Mouse (Mus musculus) kidney, adult 8-10 months (tissue): ENCODE data around the gene Hmgb1.
"Not testable (repeated sequence)": the region's sequence is repeated elsewhere in the genome, so short reads cannot be mapped to it uniquely, and the experiment has no call there.

Experiments
- DNase-seq, 2 experiments: peaks; one replicate each; pipeline ENCODE4 v3.0.0; 2022

Hmgb1 gene

DNA sequence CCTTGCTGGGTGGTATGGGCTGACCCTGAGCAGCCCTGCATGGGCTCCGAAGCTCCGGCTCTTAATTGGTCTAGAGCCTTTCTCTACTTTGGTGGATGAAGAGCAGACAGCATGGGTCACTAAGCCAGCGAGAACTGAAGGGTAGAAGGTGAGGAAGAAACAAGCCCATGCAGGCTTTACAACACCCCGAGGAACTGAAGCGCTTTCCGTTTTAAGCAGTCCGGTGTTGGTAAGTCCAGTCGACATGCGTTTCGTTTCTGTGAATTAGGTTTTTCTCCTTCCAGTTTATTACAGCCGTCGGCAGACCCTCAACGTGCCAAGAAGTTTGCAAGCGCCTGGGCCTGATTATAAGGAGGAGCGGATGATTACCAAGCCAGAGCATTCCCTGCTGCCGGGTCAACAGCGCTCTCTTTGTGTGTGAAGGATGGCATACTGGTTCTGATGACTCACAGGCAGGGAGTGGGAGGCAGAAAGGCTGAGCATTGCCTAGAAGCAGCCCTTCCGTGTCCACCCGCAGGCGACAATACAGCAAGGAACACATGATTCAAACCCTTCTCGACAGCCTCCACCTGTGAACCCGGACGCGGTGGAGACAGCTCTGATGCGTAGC, 40.4 kb downstream of the Hmgb1 start:
- no peak for DNase-seq

DNA sequence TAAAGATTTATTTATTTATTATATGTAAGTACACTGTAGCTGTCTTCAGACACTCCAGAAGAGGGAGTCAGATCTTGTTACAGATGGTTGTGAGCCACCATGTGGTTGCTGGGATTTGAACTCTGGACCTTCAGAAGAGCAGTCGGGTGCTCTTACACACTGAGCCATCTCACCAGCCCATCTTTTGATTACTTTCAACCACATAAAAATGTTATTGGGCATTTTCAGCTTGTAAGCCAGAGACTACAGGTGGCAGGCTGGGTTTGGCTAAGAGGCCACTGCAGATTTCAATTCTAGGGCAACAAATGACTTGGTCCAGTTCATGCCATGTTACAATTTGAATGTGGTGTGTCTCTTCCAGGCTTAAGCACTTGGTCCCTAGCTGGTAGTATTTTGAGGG, 43.1 kb downstream of the Hmgb1 start:
- not testable (repeated sequence) for DNase-seq

GRCm38 (mm10) chr5:149140336-149140735, 44.0 kb downstream of the Hmgb1 start:
- DNase-seq = no peak

GRCm38 (mm10) chr5:149138087-149138486, 46.2 kb downstream of the Hmgb1 start:
- not testable (repeated sequence) for DNase-seq

DNA sequence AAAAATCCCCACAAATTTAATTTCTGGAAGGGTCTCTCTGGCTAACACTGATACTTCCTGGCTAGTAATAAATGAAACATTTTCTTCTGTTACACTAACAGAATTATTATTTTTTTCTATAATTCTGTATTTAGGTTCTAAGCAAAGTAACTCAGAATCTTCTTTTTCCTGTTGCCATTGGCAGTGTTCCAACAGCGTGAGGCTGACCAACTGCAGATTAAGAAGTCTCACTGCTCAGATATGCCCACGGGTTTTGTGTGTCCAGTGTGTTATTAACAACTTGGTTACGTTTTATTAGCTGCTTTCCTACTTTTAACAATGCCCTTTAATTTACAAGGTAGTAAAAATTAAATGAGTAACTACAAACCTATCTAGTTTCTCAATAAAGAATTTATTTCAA, 46.8 kb downstream of the Hmgb1 start:
- DNase-seq = no peak

GRCm38 (mm10) chr5:149136933-149137365, 47.3 kb downstream of the Hmgb1 start:
- peak; percentile 62 to 72 for DNase-seq

GRCm38 (mm10) chr5:149135455-149136354, 48.6 kb downstream of the Hmgb1 start:
- DNase-seq = no peak

DNA sequence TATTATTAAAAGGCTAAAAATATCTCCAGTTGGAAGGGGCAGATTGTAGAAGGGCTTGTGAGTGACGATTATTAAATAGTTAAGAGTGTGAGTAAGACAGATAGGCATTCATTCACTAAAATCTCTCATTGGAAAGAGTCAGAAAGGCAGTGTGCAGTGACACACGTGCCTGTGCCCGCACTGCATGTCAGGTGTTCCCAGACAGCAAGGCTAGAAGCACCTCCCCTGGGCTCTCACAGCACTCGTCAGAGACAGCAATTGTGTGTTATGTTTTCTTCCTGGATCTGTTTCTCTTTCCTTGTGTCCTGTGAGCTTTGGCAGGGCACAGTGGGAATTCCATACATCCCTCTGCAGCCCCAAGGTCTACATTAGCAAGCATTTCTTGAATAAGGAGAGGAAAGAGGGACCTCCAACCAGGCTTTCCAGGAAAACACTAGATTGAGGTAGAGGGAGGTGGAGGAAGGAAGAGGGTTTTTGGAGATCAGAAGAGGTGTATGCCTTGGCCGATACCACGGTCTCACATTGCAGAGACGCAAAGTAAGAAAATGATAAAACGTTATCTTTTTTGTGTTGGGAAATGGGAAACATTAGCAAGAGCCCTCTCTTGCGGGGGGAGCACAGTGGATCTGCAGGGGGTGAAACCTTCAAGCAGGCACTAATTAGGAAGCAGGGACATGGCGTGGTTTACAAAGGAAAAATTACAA, 49.4 kb downstream of the Hmgb1 start:
- no peak for DNase-seq

GRCm38 (mm10) chr5:149128473-149128872, 55.8 kb downstream of the Hmgb1 start:
- DNase-seq = no peak

DNA sequence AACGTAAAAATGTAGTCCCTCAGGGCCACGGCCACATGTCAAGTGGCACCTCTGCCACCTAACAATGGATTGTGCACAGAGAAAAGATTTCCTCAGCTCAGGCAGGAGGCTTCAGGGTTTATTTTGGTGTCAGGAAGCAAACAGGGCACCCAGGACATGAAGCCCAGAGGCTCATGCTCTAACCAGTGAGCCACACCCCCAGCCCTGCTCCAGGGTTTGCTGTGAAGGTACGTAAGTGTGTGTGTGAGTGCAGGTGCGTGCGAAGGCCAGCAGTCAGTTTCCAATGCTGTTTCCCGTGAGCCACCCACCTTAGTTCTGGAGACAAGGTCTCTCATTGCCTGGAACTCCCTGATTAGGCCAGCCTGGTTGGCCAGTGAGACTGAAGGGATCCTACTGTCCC, 60.5 kb downstream of the Hmgb1 start:
- no peak for DNase-seq

GRCm38 (mm10) chr5:149119341-149119881, 64.9 kb downstream of the Hmgb1 start:
- no peak for DNase-seq

DNA sequence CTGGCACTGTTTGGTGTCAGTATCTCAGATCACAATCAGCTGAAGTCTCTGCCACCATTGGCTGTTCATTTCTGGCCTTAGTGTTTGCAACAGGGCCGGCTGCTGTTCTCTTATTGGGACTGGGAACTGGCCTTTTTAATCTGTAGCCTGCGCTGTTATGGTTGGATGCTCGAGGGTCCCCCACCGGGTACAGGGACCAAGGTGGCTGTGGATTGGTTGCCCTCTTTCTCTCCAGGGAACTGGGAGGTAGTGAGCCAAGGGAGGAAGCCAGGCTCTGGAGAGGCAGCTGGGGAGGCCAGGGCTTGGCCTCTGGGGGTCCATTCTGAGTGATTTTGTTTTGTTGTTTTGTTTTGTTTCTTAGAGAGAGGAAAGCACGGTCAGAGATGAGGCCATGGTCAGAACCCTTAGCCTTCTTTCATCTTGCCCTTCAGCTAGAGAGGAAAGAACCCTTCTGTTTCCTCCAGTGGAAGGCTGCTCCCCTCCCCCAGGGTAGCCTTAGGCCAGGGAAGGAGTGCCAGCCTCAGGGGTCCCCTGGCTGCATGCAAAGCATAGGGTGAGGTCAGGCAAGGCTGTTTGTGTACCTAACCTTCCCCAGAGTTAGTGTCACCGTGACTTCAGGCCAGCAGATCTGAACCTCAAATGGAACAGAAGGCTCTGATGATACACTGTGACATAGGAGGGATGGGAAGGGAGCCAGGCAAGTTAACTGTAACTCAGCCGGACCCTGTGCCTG, 66.3 kb downstream of the Hmgb1 start:
- DNase-seq = no peak

DNA sequence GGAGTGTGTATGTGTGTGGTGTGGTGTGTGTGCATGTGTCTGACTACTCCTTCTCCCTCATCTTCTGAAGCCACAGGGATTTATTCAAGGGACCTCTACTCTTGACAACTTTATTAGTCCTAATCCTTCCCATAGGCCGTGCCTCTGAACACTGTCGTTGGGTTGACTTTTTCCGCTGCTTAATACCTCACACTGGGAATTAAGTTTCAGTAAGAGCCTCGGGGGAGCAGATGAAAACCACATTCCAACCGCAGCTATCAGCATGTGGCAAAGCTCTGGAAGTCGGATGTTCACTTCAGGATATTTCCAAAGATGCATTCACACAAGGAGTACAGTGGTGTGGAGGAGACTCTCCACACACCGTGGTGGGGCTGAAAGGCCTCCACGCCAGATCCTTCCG, 69.7 kb downstream of the Hmgb1 start:
- no peak for DNase-seq

DNA sequence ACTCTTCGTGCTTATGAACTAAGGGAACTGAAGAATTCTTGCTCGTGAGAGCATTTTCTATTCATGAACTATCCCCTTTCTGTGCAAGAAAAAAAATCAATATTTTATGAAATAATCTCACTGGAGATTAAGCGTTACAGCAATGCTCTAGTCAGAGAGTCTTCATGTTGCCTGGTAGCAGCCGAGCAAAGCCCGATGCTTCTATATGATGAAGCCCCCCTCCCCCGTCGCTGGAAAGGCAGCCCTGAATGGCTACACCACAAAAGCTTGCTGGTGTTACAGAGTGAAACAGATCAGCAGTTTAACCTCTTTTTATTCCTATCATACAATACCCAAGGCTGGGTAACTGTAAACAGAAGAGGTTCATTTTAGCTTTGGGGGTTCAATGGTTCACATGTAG, 70.3 kb downstream of the Hmgb1 start:
- no peak for DNase-seq

DNA sequence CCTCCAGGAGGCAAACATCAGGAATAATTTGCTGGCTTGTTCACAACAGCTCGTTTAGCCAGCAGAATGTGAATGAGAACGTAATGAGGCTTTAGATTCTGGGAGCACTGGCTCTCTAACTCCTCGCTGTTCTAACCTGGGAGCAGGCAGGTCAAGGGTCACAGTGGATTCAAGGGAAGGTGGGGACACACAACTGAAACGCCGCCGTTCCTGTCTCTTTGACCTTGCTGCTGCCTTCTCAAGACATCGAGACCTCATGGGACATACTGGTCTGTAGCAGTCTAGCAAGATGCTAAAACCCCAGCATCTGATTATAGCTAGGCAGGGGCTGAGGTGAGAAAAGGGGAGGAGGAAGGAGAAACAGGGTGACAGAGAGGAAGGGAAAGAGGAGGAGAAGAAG, 70.8 kb downstream of the Hmgb1 start:
- DNase-seq = no peak

GRCm38 (mm10) chr5:149112559-149112958, 71.7 kb downstream of the Hmgb1 start:
- no peak for DNase-seq

GRCm38 (mm10) chr5:149109220-149109619, 75.1 kb downstream of the Hmgb1 start:
- DNase-seq = no peak

DNA sequence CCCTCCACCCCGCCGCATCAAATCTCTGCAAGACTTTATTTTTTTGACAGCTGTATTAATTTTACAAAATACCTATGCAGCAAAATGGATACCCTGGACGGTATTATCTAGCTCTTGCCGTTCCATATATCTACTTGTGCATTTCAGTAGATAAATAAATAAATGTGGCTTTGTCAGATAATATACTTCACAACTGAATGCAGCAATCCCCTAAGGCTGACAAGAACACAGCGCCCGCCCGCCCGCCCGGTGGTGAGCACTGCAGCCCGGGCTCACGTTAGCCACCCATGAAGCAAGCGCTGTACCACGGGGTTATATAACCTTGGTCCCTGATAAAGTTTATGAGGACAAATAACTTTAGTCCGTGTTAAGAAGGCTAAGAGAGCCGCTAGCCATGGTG, 76.1 kb downstream of the Hmgb1 start:
- no peak for DNase-seq

GRCm38 (mm10) chr5:149107566-149107965, 76.7 kb downstream of the Hmgb1 start:
- DNase-seq = no peak

DNA sequence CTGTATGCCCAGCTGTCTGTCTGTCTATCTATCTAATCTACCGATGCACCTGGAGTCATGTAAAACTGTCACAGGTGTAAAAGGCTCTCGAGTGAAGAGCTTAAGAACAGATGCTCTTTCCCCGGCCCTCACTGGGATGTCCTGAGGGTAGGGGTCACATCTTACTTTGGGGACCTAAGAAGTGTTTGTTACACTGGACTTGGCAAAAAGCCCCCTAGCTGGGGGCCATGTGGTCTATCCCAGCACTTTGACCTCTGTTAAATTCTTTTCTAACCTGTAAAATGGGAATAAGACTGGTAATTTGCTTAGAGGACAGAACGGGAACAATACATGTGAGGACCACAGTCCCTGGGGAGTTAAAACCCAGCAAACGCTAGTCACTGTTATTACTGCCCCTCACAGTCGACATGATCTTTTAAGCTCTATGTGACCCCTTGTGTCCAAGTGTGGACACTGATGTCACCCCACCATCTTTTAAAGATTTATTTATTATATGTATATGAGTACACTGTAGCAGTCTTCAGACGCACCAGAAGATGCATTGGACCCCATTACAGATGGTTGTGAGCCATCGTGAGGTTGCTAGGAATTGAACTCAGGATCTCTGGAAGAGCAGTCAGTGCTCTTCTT, 80.1 kb downstream of the Hmgb1 start:
- no peak for DNase-seq

DNA sequence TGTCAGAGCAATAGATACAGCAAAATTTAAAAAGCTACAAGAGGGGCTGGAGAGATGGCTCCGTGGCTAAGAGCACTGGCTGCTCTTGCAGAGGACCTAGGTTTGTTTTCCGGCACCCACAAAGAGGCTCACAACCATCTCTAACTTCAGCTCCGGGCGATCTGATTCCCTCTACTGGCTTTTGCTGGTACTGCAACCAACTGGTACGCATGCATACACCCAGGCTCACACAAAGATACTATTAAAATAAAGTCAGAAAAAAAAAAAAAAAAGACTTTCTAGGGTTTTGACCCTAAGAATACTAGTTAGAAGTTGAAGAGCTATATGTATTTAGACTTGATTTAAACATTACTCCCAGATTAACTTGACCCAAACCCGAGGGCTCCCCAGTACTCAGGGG, 82.4 kb downstream of the Hmgb1 start:
- no peak for DNase-seq

GRCm38 (mm10) chr5:149100091-149100490, 84.2 kb downstream of the Hmgb1 start:
- DNase-seq = no peak
